Mouse (Mus musculus) lung, embryonic 14.5 days (tissue): Measurements from ENCODE around the gene Gm45711. TPM values are rescaled to one million over a fixed set of nuclear protein-coding genes. Genes with fewer than 3 reads are reported as not detected.
"Not testable (repeated sequence)": the region's sequence is repeated elsewhere in the genome, so short reads cannot be mapped to it uniquely, and the experiment has no call there.

ENCODE experiments used
- ATAC-seq: fragments of 200-750 bp; cut with Nextera tagmentation; 2 replicates; pipeline ENCODE4 v1.8.0; 2017; ENCODE audit warnings: mild to moderate bottlenecking, moderate TSS enrichment, moderate library complexity; ENCODE audit not compliant: insufficient read depth
- DNase-seq: peaks from one replicate; pipeline ENCODE4 v3.0.0-alpha.2; 2015
- H3K27ac ChIP-seq: fragments of 300-500 bp; sonication (generic); 2 replicates; pipeline ENCODE4 v1.5.1; 2014; ENCODE audit warnings: low read depth, mild to moderate bottlenecking, moderate library complexity
- H3K27me3 ChIP-seq: fragments of 300-500 bp; sonication (generic); 2 replicates; pipeline ENCODE4 v1.6.1; 2014; ENCODE audit warnings: low read length, control low read depth; ENCODE audit not compliant: insufficient read depth
- H3K36me3 ChIP-seq: fragments of 300-500 bp; sonication (generic); 2 replicates; pipeline ENCODE4 v1.6.1; 2014; ENCODE audit warnings: control low read depth; ENCODE audit not compliant: insufficient read depth
- H3K4me1 ChIP-seq: fragments of 300-500 bp; sonication (generic); 2 replicates; pipeline ENCODE4 v1.6.1; 2014; ENCODE audit warnings: antibody characterized with exemption, control low read depth; ENCODE audit not compliant: insufficient read depth
- H3K4me2 ChIP-seq: fragments of 300-500 bp; sonication (generic); 2 replicates; pipeline ENCODE4 v1.6.1; 2014; ENCODE audit warnings: mild to moderate bottlenecking
- H3K4me3 ChIP-seq: fragments of 300-500 bp; sonication (generic); 2 replicates; pipeline ENCODE4 v1.5.1; 2014; ENCODE audit warnings: low read depth, low read length
- H3K9ac ChIP-seq: fragments of 300-500 bp; sonication (generic); 2 replicates; pipeline ENCODE4 v1.6.1; 2014
- H3K9me3 ChIP-seq: fragments of 300-500 bp; sonication (generic); 2 replicates; pipeline ENCODE4 v1.6.1; 2016; ENCODE audit warnings: low read depth, low read length, control low read depth
- CTCF ChIP-seq: IDR thresholded peaks from 2 replicates; pipeline ENCODE4 v1.5.1; 2016; ENCODE audit warnings: antibody characterized with exemption, low read depth
- WGBS: fragments of 180-500 bp; shearing (Covaris S2); extraction: QIAGEN DNeasy Blood & Tissue Kit; methylation state at CpG from one replicate; pipeline ENCODE4 v1.1.7; 2014; 5-methylcytosine and 5-hydroxymethylcytosine counted together
- polyA plus RNA-seq: library from polyadenylated mRNA; unstranded; fragments of >200 nt; fragmentation: Nextera tagmentation; extraction: Ambion mirVana; gene quantifications from 2 replicates; pipeline ENCODE4 v1.2.1, GENCODE M21; 2014

Gm45711 gene
- polyA plus RNA-seq = not detected in 2 replicates

DNA sequence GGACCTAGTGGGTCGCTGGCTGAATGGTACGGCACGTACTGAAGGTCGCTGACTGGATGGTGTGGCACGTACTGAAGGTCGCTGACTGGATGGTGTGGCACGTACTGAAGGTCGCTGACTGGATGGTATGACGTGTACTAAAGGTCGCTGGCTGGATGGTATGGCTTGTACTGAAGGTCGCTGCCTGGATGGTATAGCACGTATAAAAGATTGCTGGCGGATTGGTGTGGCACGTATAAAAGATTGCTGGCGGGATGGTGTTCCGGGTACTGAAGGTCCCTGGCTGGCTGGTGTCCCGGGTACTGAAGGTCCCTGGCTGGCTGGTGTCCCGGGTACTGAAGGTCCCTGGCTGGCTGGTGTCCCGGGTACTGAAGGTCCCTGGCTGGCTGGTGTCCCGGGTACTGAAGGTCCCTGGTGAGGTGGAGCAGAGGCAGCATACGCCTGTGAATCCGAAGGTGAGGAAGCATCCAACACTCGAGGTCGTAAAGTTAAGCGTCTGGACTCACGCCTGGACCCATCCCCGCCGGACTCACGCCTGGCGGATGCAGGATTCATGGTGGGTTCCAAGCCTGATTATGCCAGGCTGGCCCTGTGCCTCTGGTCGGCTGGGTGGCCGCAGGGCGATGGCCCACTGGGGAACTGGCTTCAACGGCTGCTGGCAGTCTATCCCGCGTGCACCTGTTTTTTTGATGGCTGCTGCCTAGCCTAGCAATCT is at the start of gene Gm45711, which contains the start of gene Cmtm1:
Gm45711 (minus strand) TSS at position 641 of the 715 bp plus-strand sequence.
Cmtm1 (minus strand) TSS at position 705 of the 715 bp plus-strand sequence.
- not testable (repeated sequence) for H3K27me3 ChIP-seq, H3K4me1 ChIP-seq, H3K9ac ChIP-seq, DNase-seq, H3K9me3 ChIP-seq, H3K4me3 ChIP-seq, H3K27ac ChIP-seq, H3K4me2 ChIP-seq, H3K36me3 ChIP-seq, ATAC-seq
- WGBS = 85% methylated on average over 36 of the region's 36 CpGs

DNA sequence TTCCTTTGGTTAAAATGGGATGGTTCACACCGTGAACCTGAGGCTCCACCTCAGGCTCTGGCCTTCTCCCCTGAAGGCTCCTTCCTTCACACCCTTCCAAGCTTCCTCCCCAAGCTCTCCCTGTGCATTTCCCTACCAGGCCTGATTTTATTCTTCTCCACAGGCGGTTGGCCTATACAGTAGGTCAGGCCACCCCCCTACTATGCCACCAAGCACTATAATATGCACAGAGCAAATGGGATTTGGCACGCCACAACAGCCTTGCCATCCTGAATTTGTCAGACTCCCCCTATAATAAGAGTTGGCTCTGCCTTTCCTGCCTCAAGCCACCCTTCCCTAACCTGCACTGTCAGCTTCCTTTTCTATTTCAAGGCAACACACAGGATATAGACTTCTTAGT is 48.8 kb upstream of the Gm45711 start:
- no peak overlapping the region for H3K4me3 ChIP-seq
- no peaks in the 10 kb centered on the region for H3K4me1 ChIP-seq
- H3K4me2 ChIP-seq = no peak overlapping the region
- H3K27ac ChIP-seq = no peak overlapping the region
- no peaks in the 10 kb centered on the region for H3K9me3 ChIP-seq
- no peaks in the 10 kb centered on the region for H3K27me3 ChIP-seq
- TF ChIP-seq CTCF = no peak
- WGBS = 90% methylated on average over 3 of the region's 3 CpGs
- ATAC-seq (no peak), DNase-seq (no peak)
- H3K9ac ChIP-seq = no peak overlapping the region
- H3K36me3 ChIP-seq = peaks cover 22% of the 10 kb centered on the region; the same call in 1 of the 2 replicates

GRCm38 (mm10) chr8:104354504-104354903 is 44.6 kb upstream of the Gm45711 start:
- Histone ChIP-seq H3K27me3 (no peaks in the 10 kb centered on the region), H3K4me3 (no peak overlapping the region), H3K9ac (no peak overlapping the region), H3K4me2 (no peak overlapping the region), H3K4me1 (no peaks in the 10 kb centered on the region), H3K27ac (no peak overlapping the region), H3K36me3 (peaks cover 21% of the 10 kb centered on the region; the same call in 1 of the 2 replicates), H3K9me3 (no peaks in the 10 kb centered on the region)
- DNase-seq (no peak), ATAC-seq (no peak)
- no peak for TF ChIP-seq CTCF
- 90% methylated on average over 10 of the region's 10 CpGs for WGBS

DNA sequence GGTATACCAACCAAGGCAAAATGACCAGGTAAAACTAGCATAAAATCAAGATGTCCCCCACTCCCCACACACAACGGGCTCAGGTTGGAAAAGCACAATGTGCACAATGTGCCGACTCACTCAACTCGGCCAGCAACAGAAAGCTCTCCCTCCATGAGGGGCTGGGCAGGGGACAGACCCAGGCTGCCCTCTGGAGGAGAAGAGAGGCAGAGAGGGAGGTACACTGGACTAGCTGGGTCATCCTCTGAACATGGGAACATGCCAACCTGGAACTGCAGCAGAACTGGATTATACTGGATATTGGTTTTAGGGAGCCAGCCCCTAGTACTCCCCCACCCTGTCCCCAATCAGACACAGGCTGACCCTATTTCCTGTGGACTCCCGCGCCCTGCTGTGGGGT is 43.3 kb upstream of the Gm45711 start:
- 63% methylated on average over 5 of the region's 5 CpGs for WGBS
- ATAC-seq = no peak
- Histone ChIP-seq H3K9me3 (no peaks in the 10 kb centered on the region), H3K4me2 (no peak overlapping the region), H3K36me3 (peaks cover 21% of the 10 kb centered on the region; the same call in 1 of the 2 replicates), H3K4me3 (no peak overlapping the region), H3K4me1 (no peaks in the 10 kb centered on the region), H3K27ac (no peak overlapping the region), H3K9ac (no peak overlapping the region), H3K27me3 (no peaks in the 10 kb centered on the region)
- no peak for DNase-seq
- peak; percentile 43 for TF ChIP-seq CTCF

DNA sequence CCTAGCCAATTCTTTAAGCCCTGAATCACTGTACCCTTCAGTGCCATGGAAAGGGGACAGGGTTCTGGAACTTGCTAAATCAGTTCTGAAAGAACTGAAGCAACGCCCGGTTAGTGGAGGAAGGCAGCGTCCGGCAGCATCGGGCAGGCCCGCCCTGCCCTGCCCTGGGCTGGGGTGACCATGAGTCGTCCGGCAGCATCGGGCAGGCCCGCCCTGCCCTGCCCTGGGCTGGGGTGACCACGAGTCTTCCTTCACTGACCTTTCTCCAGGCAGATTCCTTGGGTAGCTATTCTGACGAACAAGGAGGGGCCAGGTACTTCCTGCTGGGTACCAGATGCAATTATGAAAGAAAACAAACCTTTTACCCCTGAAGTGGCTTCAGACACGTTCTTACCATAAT is 40.2 kb upstream of the Gm45711 start:
- Histone ChIP-seq H3K4me2 (no peak overlapping the region), H3K4me3 (no peak overlapping the region), H3K9me3 (no peaks in the 10 kb centered on the region), H3K27me3 (no peaks in the 10 kb centered on the region), H3K9ac (no peak overlapping the region), H3K4me1 (no peaks in the 10 kb centered on the region), H3K36me3 (peaks cover 41% of the 10 kb centered on the region), H3K27ac (no peak overlapping the region)
- ATAC-seq = no peak
- DNase-seq = no peak
- 71% methylated on average over 13 of the region's 13 CpGs for WGBS
- no peak for TF ChIP-seq CTCF

DNA sequence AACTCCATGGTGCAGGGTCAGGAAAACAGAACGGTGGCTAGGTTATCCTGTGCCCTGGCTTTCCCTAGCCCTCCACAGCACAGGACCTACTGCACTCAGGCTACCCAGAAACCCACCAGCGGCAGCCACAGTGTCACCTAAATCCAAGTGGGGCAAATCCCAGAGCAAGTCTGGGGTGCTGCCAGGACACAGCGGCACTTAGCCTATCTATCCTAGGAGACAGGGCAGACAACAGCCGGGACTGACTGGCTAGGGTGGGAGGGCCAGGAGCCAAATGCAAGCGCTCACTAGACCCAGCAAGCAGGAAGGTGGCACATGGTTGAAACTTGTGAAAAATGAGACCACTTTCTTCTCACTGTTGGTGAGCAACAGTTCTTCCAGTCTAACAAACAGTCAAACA is 39.1 kb upstream of the Gm45711 start:
- Histone ChIP-seq H3K9me3 (no peaks in the 10 kb centered on the region), H3K27ac (no peak overlapping the region; the same call in 1 of the 2 replicates), H3K36me3 (peaks cover 41% of the 10 kb centered on the region), H3K4me2 (no peak overlapping the region), H3K9ac (no peak overlapping the region), H3K27me3 (no peaks in the 10 kb centered on the region), H3K4me3 (no peak overlapping the region), H3K4me1 (no peaks in the 10 kb centered on the region)
- peak; percentile 39; the same call in 1 of the 2 replicates for ATAC-seq
- 70% methylated on average over 5 of the region's 5 CpGs for WGBS
- no peak for DNase-seq
- no peak for TF ChIP-seq CTCF

DNA sequence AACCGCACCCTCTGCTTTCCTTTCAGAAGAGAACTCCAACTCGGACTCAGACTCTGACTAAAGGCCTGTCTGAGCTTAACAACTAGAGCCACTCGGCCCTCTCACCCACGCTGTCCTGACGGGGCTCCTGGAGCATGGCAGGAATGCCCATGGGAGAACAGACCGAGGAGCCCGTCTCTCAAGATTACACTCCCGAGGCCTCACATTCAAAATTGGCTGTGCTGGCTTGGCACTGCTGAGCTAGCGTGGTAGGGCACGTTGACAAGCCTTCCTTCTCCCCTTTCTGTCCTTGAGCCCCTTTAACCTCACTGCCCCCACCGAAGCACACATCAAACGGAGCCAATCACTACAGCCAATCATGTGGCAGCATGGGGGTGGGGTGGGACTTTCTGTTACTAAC is 36.8 kb upstream of the Gm45711 start:
- Histone ChIP-seq H3K9me3 (no peaks in the 10 kb centered on the region), H3K27me3 (no peaks in the 10 kb centered on the region)
- WGBS = 54% methylated on average over 12 of the region's 12 CpGs

More for the DNA sequence above, 36.8 kb upstream of the Gm45711 start:
- Histone ChIP-seq H3K4me2 (no peak overlapping the region), H3K4me1 (no peaks in the 10 kb centered on the region), H3K4me3 (no peak overlapping the region), H3K27ac (no peak overlapping the region), H3K36me3 (peaks cover 45% of the 10 kb centered on the region), H3K9ac (no peak overlapping the region)
- no peak for ATAC-seq
- TF ChIP-seq CTCF = no peak
- DNase-seq = no peak
